Mouse (Mus musculus) lung, postnatal 4 days (tissue): ENCODE results near the gene Hspa5.
"Not testable (repeated sequence)": the region's sequence is repeated elsewhere in the genome, so short reads cannot be mapped to it uniquely, and the experiment has no call there.

ENCODE experiments used
- DNase-seq, 2 experiments: peaks; one replicate each; pipeline ENCODE4 v3.0.0; 2021

The Hspa5 gene

GRCm38 (mm10) chr2:34771368-34772226, at the start of gene Hspa5:
Gene Hspa5, plus strand, starts transcription at chr2:34771970.
- peak; percentile 99 to 100 for DNase-seq

- no peak for DNase-seq
Observed at GRCm38 (mm10) chr2:34725269-34725668, 46.5 kb upstream of the Hspa5 start.

GRCm38 (mm10) chr2:34727045-34727728, 44.6 kb upstream of the Hspa5 start:
- no peak for DNase-seq

DNA sequence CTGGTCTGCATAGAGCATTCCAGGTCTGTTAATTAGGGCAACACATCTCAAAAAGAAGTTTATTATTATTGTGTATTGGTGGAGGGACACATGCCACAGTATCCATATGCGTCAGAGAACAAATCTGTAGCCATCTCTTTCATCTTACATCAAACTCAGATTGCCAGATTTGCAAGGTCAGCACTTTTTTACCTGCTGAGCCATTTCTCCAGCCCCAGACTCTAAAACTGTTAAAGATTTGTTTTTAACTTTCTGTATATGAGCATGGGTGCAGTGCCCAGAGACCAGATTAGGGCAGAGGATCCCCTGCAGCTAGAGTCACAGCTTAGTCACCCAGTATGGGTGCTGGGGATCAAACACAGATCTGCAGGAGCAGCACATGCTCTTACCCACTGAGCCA, 35.1 kb upstream of the Hspa5 start:
- no peak for DNase-seq

GRCm38 (mm10) chr2:34737911-34738310, 33.9 kb upstream of the Hspa5 start:
- no peak for DNase-seq

DNA sequence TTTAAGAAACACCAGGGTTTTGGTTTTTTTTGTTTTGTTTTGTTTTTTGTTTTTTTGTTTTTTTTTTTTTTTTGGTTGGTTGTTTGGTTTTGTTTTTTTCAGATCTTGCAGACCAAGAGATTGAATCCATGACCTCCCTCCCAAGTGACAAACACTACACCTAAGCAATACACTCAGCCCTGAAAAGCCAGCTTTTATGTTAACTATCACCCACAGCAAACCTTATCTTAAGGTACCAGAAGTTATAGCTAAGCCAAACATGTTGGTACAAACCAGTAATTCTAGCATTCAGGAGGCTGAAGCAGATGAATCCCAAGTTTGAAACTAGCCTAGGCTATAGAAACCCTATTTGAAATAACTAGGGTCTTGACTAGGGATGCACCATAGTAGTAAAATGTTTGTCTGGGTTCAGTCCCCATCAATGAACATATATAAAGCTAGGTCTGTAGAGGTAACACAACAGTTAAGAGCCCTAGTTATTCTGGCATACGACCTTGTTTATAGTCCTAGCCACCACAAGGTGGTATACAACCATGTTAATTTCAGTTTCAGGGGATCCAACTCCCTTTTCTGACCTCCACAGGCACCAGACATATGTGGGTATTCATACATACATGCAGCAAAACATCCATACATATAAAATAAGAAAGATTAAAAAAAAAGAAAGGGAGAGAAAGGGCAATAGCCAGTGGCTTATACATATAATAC, 31.9 kb upstream of the Hspa5 start:
- no peak for DNase-seq

DNA sequence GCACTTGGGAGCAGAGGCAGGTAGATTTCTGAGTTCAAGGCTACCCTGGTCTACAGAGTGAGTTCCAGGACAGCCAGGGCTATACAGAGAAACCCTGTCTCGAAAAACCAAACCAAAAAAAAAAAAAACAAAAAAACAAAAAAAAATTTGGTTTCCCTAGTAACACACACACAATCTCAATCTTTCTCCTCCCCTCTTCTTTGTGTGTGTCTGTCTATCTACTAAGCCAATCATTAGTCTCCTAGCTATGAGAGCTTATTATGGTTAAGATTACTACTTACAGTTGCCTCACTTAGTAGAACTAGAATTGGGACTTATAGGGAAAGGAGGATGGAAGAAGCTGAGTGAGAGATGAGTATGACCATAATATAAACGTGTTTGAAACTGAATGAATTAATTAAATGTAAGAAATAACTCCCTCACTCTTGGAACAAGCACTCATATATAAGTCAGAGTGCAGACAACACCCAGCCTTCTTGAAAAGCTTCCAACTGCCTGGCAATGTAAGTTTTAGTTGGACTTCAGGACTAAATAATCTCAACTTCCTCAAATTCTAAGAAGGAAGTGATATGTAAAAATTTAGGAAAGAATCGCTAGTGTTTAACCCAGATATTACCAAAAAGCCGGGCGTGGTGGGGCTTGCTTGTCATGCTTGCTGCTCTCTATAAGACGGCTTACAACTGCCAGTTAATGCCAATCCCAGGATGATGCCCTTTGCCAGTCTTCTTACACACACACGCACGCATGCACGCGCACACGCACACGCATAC, 30.2 kb upstream of the Hspa5 start:
- no peak for DNase-seq

DNA sequence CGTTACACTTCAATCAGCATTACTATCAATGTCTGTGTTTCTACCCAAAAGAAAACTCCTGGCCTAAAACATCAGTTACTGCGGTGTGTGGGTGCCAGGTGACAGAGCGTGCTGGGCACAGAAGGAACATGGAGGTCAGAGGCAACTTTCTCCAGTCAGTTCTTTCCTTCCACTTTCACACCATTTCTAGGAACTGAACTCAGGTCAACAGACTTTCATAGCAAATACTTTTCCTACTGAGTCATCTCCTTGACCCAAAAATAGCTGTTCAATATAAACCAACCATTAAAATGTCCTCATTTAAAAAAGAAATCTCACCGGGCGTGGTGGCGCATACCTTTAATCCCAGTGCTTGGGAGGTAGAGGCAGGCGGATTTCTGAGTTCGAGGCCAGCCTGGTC, 29.1 kb upstream of the Hspa5 start:
- no peak for DNase-seq

DNA sequence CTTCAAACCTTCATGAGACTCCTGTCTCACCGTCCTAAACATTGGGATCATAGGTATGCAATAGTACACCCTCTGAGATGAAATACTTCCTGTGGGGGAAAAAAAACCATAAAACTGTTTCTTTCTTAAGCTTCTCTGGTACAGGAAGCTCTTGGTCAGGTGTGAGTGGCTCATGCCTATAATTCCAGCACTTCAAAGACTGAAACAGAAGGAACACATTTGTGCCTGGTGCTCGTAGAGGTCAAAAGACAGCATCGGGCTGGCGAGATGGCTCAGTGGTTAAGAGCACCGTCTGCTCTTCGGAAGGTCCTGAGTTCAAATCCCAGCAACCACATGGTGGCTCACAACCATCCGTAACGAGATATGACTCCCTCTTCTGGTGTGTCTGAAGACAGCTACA, 27.3 kb upstream of the Hspa5 start:
- DNase-seq = no peak

DNA sequence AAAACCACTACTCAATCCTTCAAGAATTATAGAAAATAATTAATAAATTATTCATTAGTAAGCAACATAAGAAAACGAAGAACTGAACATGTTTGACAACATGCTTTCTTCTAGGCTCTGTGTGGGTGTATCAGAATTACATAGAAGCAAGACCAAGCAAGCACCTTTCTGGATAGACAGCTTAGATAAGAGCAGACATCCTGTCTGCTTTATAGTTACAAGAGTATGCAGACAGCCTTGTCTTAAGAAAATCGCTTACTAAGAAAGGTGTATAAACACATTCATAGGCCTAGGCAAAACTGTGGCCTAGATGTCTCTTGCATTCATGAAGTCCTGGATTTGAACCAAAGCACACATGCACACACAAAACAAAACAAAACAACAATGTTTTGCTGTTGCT, 26.1 kb upstream of the Hspa5 start:
- no peak for DNase-seq

DNA sequence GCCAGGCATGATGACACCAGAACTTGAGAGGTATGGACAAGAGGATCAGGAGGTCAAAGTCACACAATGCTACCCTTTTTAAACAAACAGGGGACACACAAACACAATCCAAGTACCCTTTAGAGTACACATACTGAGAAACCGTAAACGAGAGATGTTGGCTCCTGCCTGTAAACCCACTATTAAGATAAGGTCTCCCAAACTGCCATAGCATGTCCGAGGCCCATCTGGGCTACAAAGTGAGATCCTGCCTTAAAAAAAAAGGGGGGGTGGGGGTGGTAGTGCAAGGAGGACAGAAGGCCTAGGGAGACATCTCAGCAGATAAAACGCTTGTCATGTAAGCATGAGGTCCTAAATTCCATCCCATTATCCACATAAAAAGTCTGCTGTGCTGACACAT, 23.3 kb upstream of the Hspa5 start:
- no peak for DNase-seq

GRCm38 (mm10) chr2:34750245-34750644, 21.5 kb upstream of the Hspa5 start:
- no peak for DNase-seq

DNA sequence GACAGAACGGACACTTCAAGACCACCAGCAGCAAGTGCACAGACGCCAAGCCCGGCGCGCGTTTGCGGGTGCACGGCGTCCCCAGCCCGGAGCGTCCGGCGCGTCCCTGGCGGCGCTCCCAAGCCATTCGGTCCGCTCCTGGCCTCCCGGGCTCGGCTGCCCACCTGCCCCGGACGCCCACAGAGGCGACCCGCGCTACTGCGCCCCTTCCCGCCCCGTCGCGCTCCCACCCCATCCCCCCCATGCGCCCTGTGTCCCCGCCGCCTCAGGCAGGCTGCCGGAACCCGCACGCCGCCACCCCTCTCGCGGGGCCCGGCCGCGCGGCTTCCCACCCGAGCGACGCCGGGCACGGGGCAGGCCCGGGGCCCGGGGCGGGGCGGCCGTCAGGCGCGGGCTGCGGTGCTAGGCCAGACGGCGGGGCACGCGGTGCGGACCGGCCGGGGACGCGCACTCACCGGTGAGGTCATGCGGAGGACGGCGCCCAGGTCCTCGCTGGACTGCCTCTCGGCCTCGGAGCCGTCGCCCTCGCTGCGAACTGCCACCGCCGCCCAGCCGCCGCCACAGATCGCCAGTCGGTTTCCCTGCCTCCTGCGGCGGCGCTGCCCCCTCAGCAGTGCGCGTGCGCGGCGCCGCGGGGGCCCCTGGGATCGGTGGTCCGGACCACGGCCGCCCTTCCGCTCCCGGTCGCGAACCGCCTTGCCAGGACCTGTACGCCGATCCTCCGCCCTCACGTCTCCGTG, 17.8 kb upstream of the Hspa5 start:
- peak; percentile 92 to 94 for DNase-seq

DNA sequence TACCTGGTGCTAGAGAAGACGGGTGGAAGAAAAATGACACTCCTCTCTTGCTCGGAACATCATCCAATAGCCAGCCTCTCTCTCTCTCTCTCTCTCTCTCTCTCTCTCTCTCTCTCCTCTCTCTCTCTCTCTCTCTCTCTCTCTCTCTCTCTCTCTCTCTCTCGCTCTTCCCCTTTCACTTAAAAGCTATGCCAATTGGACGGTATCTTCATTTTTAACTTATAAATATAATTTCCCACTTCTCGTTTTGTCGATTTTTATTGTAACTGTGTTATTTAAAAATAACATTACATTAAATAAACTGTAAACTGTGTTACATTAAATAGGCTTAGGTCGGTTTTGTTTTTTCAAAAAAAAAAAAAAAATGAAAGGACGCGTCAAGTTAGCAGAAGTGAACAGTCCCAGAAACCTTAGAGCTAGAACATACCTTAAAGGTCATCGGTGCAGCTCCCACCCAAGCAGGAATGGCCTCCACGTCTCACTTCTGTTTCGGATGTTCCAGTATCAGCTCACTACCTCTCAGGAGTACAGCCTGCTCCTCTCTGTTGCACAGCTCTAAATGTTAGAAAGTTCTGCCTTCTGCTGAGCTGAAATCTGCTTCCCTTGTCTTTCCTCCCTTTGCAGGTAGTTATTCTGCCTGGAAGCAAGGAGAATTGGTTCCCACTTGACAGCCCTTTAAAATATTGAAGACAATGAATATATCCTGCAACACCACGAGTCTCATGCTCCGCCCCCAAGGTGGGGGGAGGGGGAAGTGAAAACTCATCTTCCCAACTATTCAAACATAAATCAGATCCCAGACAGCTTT, 17.0 kb upstream of the Hspa5 start, which contains the start of gene Gapvd1:
Gene Gapvd1, minus strand, starts transcription at position 682 of the 808 bp plus-strand sequence.
- peak in 1 of 2 experiments; percentile 23 for DNase-seq

GRCm38 (mm10) chr2:34757341-34757740, 14.4 kb upstream of the Hspa5 start:
- no peak for DNase-seq

GRCm38 (mm10) chr2:34761272-34761671, 10.5 kb upstream of the Hspa5 start:
- DNase-seq = not testable (repeated sequence)

GRCm38 (mm10) chr2:34762174-34762573, 9.6 kb upstream of the Hspa5 start:
- no peak for DNase-seq

DNA sequence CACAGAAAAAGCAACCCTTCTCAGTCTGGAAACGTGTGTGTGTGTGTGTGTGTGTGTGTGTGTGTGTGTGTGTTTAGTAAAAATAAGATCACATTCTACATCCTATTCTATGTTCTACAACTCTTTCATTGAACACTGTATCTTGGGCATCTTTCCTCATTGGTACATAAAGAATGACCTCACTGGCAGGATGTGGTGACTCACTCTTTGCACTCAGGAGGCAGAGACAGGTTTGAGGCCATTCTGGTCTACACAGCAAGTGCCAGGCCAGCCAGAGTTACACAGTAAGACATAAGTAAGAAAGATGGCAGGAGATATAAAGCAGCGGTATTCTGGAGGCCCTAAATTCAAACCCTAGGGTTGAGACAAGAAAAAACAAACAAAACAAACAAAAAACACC, 8.9 kb upstream of the Hspa5 start:
- DNase-seq = no peak

DNA sequence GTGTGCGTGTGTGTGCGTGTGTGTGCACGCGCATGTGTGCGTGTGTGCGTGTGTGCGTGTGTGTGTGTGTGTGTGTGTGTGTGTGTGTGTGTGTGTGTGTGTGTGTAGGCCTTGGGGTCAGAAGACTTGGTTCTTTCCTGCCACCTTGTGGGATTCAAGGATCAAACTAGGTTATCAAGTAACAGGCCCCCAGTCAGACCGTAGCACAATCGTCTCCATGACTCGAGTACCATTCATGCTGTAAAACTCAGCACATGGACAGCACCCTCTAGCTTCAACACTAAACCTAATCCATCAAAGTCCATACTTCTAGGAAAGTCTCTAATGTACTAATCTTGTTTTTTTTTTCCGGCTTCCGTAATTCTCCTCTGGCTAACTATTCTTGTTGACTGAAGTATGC, 7.0 kb upstream of the Hspa5 start:
- DNase-seq = no peak

DNA sequence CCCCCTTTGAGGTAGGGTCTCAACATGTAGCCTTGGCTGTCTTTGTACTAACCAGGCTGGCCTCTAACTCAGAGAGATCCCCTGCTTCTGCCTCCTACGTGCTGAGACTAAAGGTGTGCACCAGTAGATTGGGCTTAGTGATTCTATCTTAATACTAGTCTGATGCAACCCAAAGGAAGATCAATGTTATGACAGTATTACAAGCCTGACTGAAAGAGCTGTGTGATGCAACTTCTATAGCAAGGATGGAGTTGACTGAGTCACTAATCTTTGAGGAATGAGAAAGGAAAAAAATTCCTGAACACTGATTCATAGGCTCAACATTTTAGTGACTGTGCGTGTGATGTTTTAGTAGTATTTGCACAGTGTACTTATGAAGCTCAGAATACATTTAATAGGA, 1.7 kb upstream of the Hspa5 start:
- no peak for DNase-seq

DNA sequence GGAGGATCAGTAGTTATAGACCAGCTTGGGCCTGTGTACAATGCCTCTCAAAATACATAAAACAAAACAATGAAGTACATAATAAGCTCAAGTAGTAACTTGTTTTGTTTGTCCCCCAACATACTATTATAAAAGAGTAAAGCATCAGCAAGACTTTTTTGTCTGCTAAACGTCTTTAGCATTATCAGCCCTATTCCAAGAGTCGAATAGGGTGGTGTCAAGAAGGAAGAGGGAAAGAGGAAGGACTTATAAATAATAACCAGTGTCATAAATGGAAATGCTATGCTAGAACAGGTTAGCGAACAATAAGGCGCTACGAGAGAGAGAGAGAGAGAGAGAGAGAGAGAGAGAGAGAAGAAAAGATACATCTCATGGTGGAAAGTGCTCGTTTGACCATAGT, 819 bp upstream of the Hspa5 start:
- DNase-seq = no peak
